Mouse (Mus musculus): ENCODE measurements around the gene Tgif2. TPM values are rescaled to one million over a fixed set of nuclear protein-coding genes. Genes with fewer than 3 reads are reported as not detected.

The Tgif2 gene
- polyA plus RNA-seq, 1 experiment from 2014 or later = 48.0 TPM

DNA sequence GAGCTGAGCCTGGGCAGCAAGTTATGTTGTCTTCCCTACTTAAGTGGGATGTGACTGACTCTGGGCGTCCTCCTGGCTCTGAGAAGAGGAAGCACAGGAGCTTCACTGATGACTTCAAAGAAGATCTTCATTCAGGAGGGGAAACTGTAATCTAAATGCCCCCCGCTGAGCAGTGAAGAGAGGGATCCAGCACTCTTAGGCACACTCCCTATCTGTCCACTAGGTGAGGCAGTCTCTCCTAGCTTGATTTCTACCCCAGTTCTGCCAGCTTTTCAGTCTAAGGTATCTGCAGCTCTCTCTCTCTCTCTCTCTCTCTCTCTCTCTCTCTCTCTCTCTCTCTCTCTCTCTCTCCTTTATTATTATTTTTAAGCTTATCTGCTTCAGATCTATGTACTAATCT is 63.6 kb downstream of the Tgif2 start:
- H3K9me3 ChIP-seq (replicated peaks; ENCODE audit: control insufficient read depth, low read length) = no peaks in the 10 kb centered on the region
- H3K36me3 ChIP-seq (ENCODE audit: control insufficient read depth, insufficient read depth, low read length) = no peaks in the 10 kb centered on the region
- DNase-seq (ENCODE audit: low spot score) = no peak
- WGBS = 36% methylated on average over 2 of the region's 2 CpGs
- H3K4me3 ChIP-seq (ENCODE audit: low read depth, low read length) = no peak overlapping the region
- H3K27me3 ChIP-seq (replicated peaks; ENCODE audit: control insufficient read depth, insufficient read depth, low read length) = no peaks in the 10 kb centered on the region
- H3K9ac ChIP-seq (ENCODE audit: low read length) = no peak overlapping the region
- no peak for ATAC-seq
- no peak overlapping the region for H3K27ac ChIP-seq (ENCODE audit: low read depth, low read length)
- H3K4me2 ChIP-seq (ENCODE audit: low read length) = no peak overlapping the region
- no peaks in the 10 kb centered on the region for H3K4me1 ChIP-seq (ENCODE audit: control insufficient read depth, insufficient read depth, low read length)

Other genes starting within 250 kb of the Tgif2 start
- 307 and 334 TPM in 2 replicates for gene Dlgap4, start 226.3 kb upstream of the Tgif2 start, polyA plus RNA-seq (2014; fragmentation: Nextera tagmentation; extraction: Ambion mirVana)
- 40.5 and 44.1 TPM in 2 replicates for gene Myl9, start 64.6 kb upstream of the Tgif2 start, polyA plus RNA-seq (2014; fragmentation: Nextera tagmentation; extraction: Ambion mirVana)
- 2.7 and 4.7 TPM in 2 replicates for gene 4930518I15Rik, start 17.9 kb downstream of the Tgif2 start, polyA plus RNA-seq (2014; fragmentation: Nextera tagmentation; extraction: Ambion mirVana)
- gene Rab5if, start 23.1 kb downstream of the Tgif2 start, polyA plus RNA-seq (2014; fragmentation: Nextera tagmentation; extraction: Ambion mirVana) = 163 and 174 TPM in 2 replicates
- gene Sla2, start 47.2 kb downstream of the Tgif2 start, polyA plus RNA-seq (2014; fragmentation: Nextera tagmentation; extraction: Ambion mirVana) = 0.09 and 0.11 TPM in 2 replicates
- gene Ndrg3, start 152.0 kb downstream of the Tgif2 start, polyA plus RNA-seq (2014; fragmentation: Nextera tagmentation; extraction: Ambion mirVana) = 93.6 and 106 TPM in 2 replicates
- 24.5 and 27.7 TPM in 2 replicates for gene Dsn1, start 167.1 kb downstream of the Tgif2 start, polyA plus RNA-seq (2014; fragmentation: Nextera tagmentation; extraction: Ambion mirVana)
- gene Soga1, start 239.2 kb downstream of the Tgif2 start, polyA plus RNA-seq (2014; fragmentation: Nextera tagmentation; extraction: Ambion mirVana) = 5.9 and 8.1 TPM in 2 replicates
- gene Tldc2, start 247.0 kb downstream of the Tgif2 start, polyA plus RNA-seq (2014; fragmentation: Nextera tagmentation; extraction: Ambion mirVana) = not detected in 2 replicates

Data from forebrain, embryonic 14.5 days (tissue).